Mouse (Mus musculus) MEL (cell line): Measurements from ENCODE around the gene Usp37. TPM values are rescaled to one million over a fixed set of nuclear protein-coding genes. Genes with fewer than 3 reads are reported as not detected.

Source experiments
- DNase-seq: peaks from one replicate; pipeline ENCODE4 v3.0.0; 2011; ENCODE audit warnings: low read depth, low spot score
- H3K27ac ChIP-seq: 2 replicates; pipeline ENCODE4 v1.5.1; 2012; ENCODE audit warnings: low read depth, mild to moderate bottlenecking, control low read depth, low read length, moderate library complexity; ENCODE audit not compliant: control insufficient read depth
- H3K27me3 ChIP-seq, 2 experiments: fragments of 150-350 bp in 1 of 2; sonication (generic) in 1 of 2; 2 replicates each; pipeline ENCODE4 v1.6.1; 2012; ENCODE audit warnings: low read length in 2 of 2, mild to moderate bottlenecking in 2 of 2, improper control_type of control experiment in 1 of 2, moderate library complexity in 1 of 2; ENCODE audit not compliant: insufficient read depth in 2 of 2, control insufficient read depth in 1 of 2
- H3K36me3 ChIP-seq, 2 experiments: 2 replicates each; pipeline ENCODE4 v1.6.1; 2012 to 2014; ENCODE audit warnings: low read length in 2 of 2, improper control_type of control experiment in 1 of 2, inconsistent platforms in 1 of 2, mild to moderate bottlenecking in 1 of 2; ENCODE audit not compliant: insufficient read depth in 2 of 2, control insufficient read depth in 1 of 2
- H3K4me1 ChIP-seq, 2 experiments: fragments of 150-350 bp in 1 of 2; sonication (generic) in 1 of 2; 2 replicates each; pipeline ENCODE4 v1.6.1; 2012; ENCODE audit warnings: low read length in 2 of 2, improper control_type of control experiment in 1 of 2, mild to moderate bottlenecking in 1 of 2; ENCODE audit not compliant: insufficient read depth in 2 of 2, control insufficient read depth in 1 of 2
- H3K4me3 ChIP-seq, 2 experiments: fragments of 150-350 bp in 1 of 2; sonication (generic) in 1 of 2; 2 replicates each; pipeline ENCODE4 v1.5.1; 2012; ENCODE audit warnings: low read depth in 2 of 2, low read length in 2 of 2, mild to moderate bottlenecking in 2 of 2, moderate library complexity in 2 of 2, control low read depth in 1 of 2, improper control_type of control experiment in 1 of 2; ENCODE audit not compliant: control insufficient read depth in 1 of 2, insufficient read depth in 1 of 2
- H3K79me2 ChIP-seq: 2 replicates; pipeline ENCODE4 v1.6.1; 2012; ENCODE audit warnings: mild to moderate bottlenecking, low read length, moderate library complexity; ENCODE audit not compliant: control insufficient read depth, poor library complexity, insufficient read depth
- H3K9ac ChIP-seq: 2 replicates; pipeline ENCODE4 v1.6.1; 2012; ENCODE audit warnings: low read depth, mild to moderate bottlenecking, control low read depth, low read length, moderate library complexity; ENCODE audit not compliant: control insufficient read depth, poor library complexity, severe bottlenecking
- H3K9me3 ChIP-seq: fragments of 150-350 bp; sonication (generic); replicated peaks from 2 replicates; pipeline ENCODE4 v1.6.1; 2012; ENCODE audit warnings: mild to moderate bottlenecking, low read length, improper control_type of control experiment, moderate library complexity; ENCODE audit not compliant: insufficient read depth
- CTCF ChIP-seq, 3 experiments: IDR thresholded peaks in 2 of 3; conservative IDR thresholded peaks in 1 of 3; 2 replicates each; pipeline ENCODE4 v1.5.1; 2011 to 2012; ENCODE audit warnings: low read length in 3 of 3, low read depth in 2 of 3, mild to moderate bottlenecking in 2 of 3, improper control_type of control experiment in 1 of 3, inconsistent platforms in 1 of 3, mixed read lengths in 1 of 3, moderate library complexity in 1 of 3; ENCODE audit not compliant: control insufficient read depth in 1 of 3, insufficient read depth in 1 of 3, poor library complexity in 1 of 3, severe bottlenecking in 1 of 3
- GABPA ChIP-seq: IDR thresholded peaks from 2 replicates; pipeline ENCODE4 v1.6.1; 2012; ENCODE audit warnings: low read depth, mild to moderate bottlenecking, inconsistent platforms, low read length, improper control_type of control experiment, moderate library complexity
- JUND ChIP-seq: IDR thresholded peaks from 2 replicates; pipeline ENCODE4 v1.6.1; 2011; ENCODE audit warnings: low read depth, mild to moderate bottlenecking, improper control_type of control experiment, low read length
- MAZ ChIP-seq: IDR thresholded peaks from 2 replicates; pipeline ENCODE4 v1.6.1; 2012; ENCODE audit warnings: low read depth, mild to moderate bottlenecking, inconsistent platforms, low read length, improper control_type of control experiment
- MEF2A ChIP-seq: IDR thresholded peaks from 2 replicates; pipeline ENCODE4 v1.6.1; 2014; ENCODE audit warnings: low read depth, mild to moderate bottlenecking, inconsistent platforms, low read length, improper control_type of control experiment; ENCODE audit not compliant: poor library complexity, insufficient replicate concordance, severe bottlenecking; ENCODE audit errors: extremely low read depth
- MYB ChIP-seq: IDR thresholded peaks from 2 replicates; pipeline ENCODE4 v1.6.1; 2011; ENCODE audit warnings: mild to moderate bottlenecking, low read depth, low read length, improper control_type of control experiment
- RAD21 ChIP-seq: IDR thresholded peaks from 2 replicates; pipeline ENCODE4 v1.6.1; 2011; ENCODE audit warnings: mild to moderate bottlenecking, low read depth, low read length, improper control_type of control experiment
- RCOR1 ChIP-seq: IDR thresholded peaks from 2 replicates; pipeline ENCODE4 v1.6.1; 2012; ENCODE audit warnings: low read depth, mild to moderate bottlenecking, inconsistent platforms, low read length, improper control_type of control experiment
- SMC3 ChIP-seq: IDR thresholded peaks from 2 replicates; pipeline ENCODE4 v1.6.1; 2011; ENCODE audit warnings: low read depth, low read length, improper control_type of control experiment
- TAL1 ChIP-seq: IDR thresholded peaks from 2 replicates; pipeline ENCODE4 v1.6.1; 2012; ENCODE audit warnings: mild to moderate bottlenecking, inconsistent platforms, low read length, moderate library complexity, mixed read lengths
- USF1 ChIP-seq: IDR thresholded peaks from 2 replicates; pipeline ENCODE4 v1.6.1; 2014; ENCODE audit warnings: low read depth, mild to moderate bottlenecking, inconsistent platforms, low read length, improper control_type of control experiment, moderate library complexity
- ZC3H11A ChIP-seq: IDR thresholded peaks from 2 replicates; pipeline ENCODE4 v1.6.1; 2012; ENCODE audit warnings: low read depth, mild to moderate bottlenecking, inconsistent platforms, low read length, improper control_type of control experiment
- ZKSCAN1 ChIP-seq: IDR thresholded peaks from 2 replicates; pipeline ENCODE4 v1.6.1; 2012; ENCODE audit warnings: low read depth, mild to moderate bottlenecking, inconsistent platforms, low read length, improper control_type of control experiment, moderate library complexity
- ZNF384 ChIP-seq: IDR thresholded peaks from 2 replicates; pipeline ENCODE4 v1.6.1; 2012; ENCODE audit warnings: low read depth, mild to moderate bottlenecking, inconsistent platforms, low read length, improper control_type of control experiment
- polyA plus RNA-seq, 2 experiments: library from polyadenylated mRNA; stranded (reverse) in 1 of 2; unstranded in 1 of 2; fragments of >175 nt in 1 of 2; fragments of >200 nt in 1 of 2; gene quantifications; 2 replicates each; pipeline versions ENCODE4 v1.2.1 to v1.2.4; 2012; ENCODE audit warnings: low replicate concordance in 2 of 2, low read depth in 1 of 2; ENCODE audit not compliant: insufficient read length in 2 of 2, insufficient read depth in 1 of 2, missing spikeins in 1 of 2
- total RNA-seq: library from RNA; depleted of rRNA; stranded (reverse); fragments of 300-350 nt; gene quantifications from 2 replicates; pipeline ENCODE4 v1.2.3, GENCODE M21; 2012

Usp37 gene
- total and polyA plus RNA-seq, 3 experiments = 17.8 to 77.6 (median 24.0) TPM

DNA sequence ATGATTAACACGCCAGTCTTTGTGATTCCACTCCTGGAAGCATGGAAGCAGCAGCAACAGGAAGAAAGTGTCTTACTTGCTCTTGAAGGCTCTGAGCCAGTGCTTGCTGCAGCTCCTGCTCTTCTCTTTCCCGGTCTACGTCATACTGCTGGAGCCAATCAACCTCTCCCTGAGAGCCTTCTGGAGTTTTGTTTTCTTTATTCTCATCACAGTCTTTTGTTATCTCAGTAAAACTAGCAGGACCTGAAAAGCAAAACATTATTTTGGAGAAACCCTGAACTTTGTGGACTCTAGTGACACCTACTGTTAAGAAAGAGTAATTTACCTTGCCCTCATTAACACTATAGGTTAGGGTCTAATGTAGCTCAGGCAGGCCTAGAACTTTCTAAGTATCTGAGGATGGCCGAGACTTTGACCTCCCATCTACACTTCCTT is 91.5 kb downstream of the Usp37 start:
- Histone ChIP-seq H3K79me2 (no peaks in the 10 kb centered on the region), H3K9me3 (no peaks in the 10 kb centered on the region), H3K36me3 (peaks cover 0 to 36% of the 10 kb centered on the region in 2 experiments; a peak in 2 of 4 replicates), H3K27me3 (no peaks in the 10 kb centered on the region), H3K4me1 (no peaks in the 10 kb centered on the region), H3K9ac (no peak overlapping the region), H3K27ac (no peak overlapping the region), H3K4me3 (no peak overlapping the region)
- DNase-seq = peak; percentile 67
- TF ChIP-seq USF1 (no peak), RAD21 (peak; percentile 86), MYB (no peak), RCOR1 (no peak), GABPA (no peak), ZC3H11A (peak; percentile 44), JUND (0 out of 2 replicates have a peak, but pooled peaks have one; percentile 18), MAZ (no peak), CTCF (IDR thresholded peaks at IDR 0.05 in 2 of 3, conservative IDR thresholded peaks at IDR 0.05 in 1 of 3; ENCODE audit: control insufficient read depth in 1 of 3, insufficient read depth in 1 of 3, low read depth in 2 of 3, low read length in 3 of 3, poor library complexity in 1 of 3, severe bottlenecking in 1 of 3) (peak in 2 of 3 experiments; percentile 71 to 75; a peak in 4 of 6 replicates), SMC3 (peak; percentile 53)

DNA sequence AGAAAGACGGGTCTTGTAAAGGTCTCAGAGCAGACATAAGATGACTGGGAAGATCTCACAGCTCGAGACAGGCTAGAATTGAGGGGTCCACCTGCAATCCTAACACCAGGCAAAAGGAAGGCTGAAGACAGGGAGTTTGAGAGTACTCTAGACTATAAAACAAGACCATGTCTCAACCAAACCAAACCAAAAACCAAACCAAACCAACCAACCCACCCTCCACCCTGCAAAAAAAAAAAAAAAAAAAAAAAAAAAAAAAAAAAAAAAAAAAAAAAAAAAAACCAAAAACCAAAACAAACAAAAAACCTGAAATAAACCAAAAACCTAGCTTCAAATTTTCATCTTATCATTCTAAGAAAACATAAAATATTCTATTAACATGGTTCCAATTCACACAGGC is 99.5 kb downstream of the Usp37 start:
- peaks cover 7 to 15% of the 10 kb centered on the region in 2 experiments for H3K36me3 ChIP-seq
- DNase-seq = no peak
- H3K9me3 ChIP-seq = no peaks in the 10 kb centered on the region
- H3K27me3 ChIP-seq = no peaks in the 10 kb centered on the region
- H3K79me2 ChIP-seq = no peaks in the 10 kb centered on the region
- no peak overlapping the region for H3K4me3 ChIP-seq
- H3K27ac ChIP-seq = no peak overlapping the region
- peaks cover 3% of the 10 kb centered on the region in 2 experiments; a peak in 2 of 4 replicates for H3K4me1 ChIP-seq
- no peak overlapping the region for H3K9ac ChIP-seq
- TF ChIP-seq ZKSCAN1 = no peak
- TF ChIP-seq TAL1 = no peak
- peak; percentile 64 for TF ChIP-seq ZNF384
- no peak for TF ChIP-seq MEF2A
- no peak for TF ChIP-seq MYB
